Mouse (Mus musculus): ENCODE results near the gene Zmynd10.

- peak; percentile 100 for TF ChIP-seq CTCF (IDR thresholded peaks at IDR 0.05; ENCODE audit: borderline replicate concordance, extremely low read depth, insufficient read depth, insufficient read length)
- no peak for TF ChIP-seq POLR2A (IDR thresholded peaks at IDR 0.05; ENCODE audit: borderline replicate concordance, extremely low read depth, insufficient read depth, insufficient read length, poor library complexity, severe bottlenecking)
These were observed 32.7 kb upstream of the Zmynd10 start for GRCm38 (mm10) chr9:107514303-107514955.

All from brain, embryonic 14.5 days (tissue).